Mouse (Mus musculus) kidney, adult 2 months (tissue): ENCODE measurements around the gene Zbtb42. TPM values are rescaled to one million over a fixed set of nuclear protein-coding genes. Genes with fewer than 3 reads are reported as not detected.

ENCODE experiments used
- DNase-seq: peaks from one replicate; pipeline ENCODE4 v3.0.0; 2021
- H3K27ac ChIP-seq: fragments of 200-500 bp; 2 replicates; pipeline ENCODE4 v1.5.1; 2012; ENCODE audit warnings: low read depth, low read length, control low read depth, inconsistent platforms; ENCODE audit not compliant: insufficient read depth
- H3K27me3 ChIP-seq: fragments of 200-500 bp; replicated peaks from 2 replicates; pipeline ENCODE4 v1.6.1; 2012; ENCODE audit warnings: mild to moderate bottlenecking, moderate library complexity, low read length, inconsistent platforms; ENCODE audit not compliant: control insufficient read depth, insufficient read depth
- H3K36me3 ChIP-seq: fragments of 200-500 bp; 2 replicates; pipeline ENCODE4 v1.6.1; 2012; ENCODE audit warnings: mild to moderate bottlenecking, moderate library complexity, low read length, inconsistent platforms; ENCODE audit not compliant: control insufficient read depth, insufficient read depth
- H3K4me1 ChIP-seq: fragments of 200-500 bp; 2 replicates; pipeline ENCODE4 v1.6.1; 2011; ENCODE audit warnings: low read length; ENCODE audit not compliant: control insufficient read depth, insufficient read depth
- H3K4me3 ChIP-seq: fragments of 200-500 bp; 2 replicates; pipeline ENCODE4 v1.5.1; 2011; ENCODE audit warnings: mild to moderate bottlenecking, low read depth, low read length, control low read depth; ENCODE audit not compliant: insufficient read depth
- CTCF ChIP-seq: fragments of 200-500 bp; conservative IDR thresholded peaks from 2 replicates; pipeline ENCODE4 v1.5.1; 2011; ENCODE audit warnings: low read depth, mild to moderate bottlenecking, control low read depth, low read length, moderate library complexity, mixed read lengths; ENCODE audit not compliant: insufficient read depth, insufficient read length
- POLR2A ChIP-seq: fragments of 200-500 bp; IDR thresholded peaks from one replicate; pipeline ENCODE4 v1.6.1; 2011; ENCODE audit warnings: low read depth, low read length, control low read depth
- WGBS: fragments of 180-500 bp; shearing (Covaris S2); methylation state at CpG from one replicate; pipeline ENCODE4 v1.1.7; 2018; 5-methylcytosine and 5-hydroxymethylcytosine counted together
- polyA plus RNA-seq: library from polyadenylated mRNA; depleted of rRNA; stranded (reverse); fragments of >200 nt; gene quantifications from 2 replicates; pipeline ENCODE4 v1.2.3, GENCODE M21; 2012

Zbtb42 gene
- polyA plus RNA-seq, 1 experiment, result 10.7 TPM

- H3K36me3 ChIP-seq, result no peaks in the 10 kb centered on the region
- 11% methylated on average over 32 of the region's 32 CpGs for WGBS
- no peaks in the 10 kb centered on the region for H3K4me1 ChIP-seq
- no peak overlapping the region for H3K4me3 ChIP-seq
- no peak overlapping the region for H3K27ac ChIP-seq
- TF ChIP-seq CTCF (peak; percentile 98), POLR2A (no peak)
- peak; percentile 88 for DNase-seq
- H3K27me3 ChIP-seq, result no peaks in the 10 kb centered on the region
Measured at GRCm38 (mm10) chr12:112706704-112707572, 28.3 kb downstream of the Zbtb42 start.

DNA sequence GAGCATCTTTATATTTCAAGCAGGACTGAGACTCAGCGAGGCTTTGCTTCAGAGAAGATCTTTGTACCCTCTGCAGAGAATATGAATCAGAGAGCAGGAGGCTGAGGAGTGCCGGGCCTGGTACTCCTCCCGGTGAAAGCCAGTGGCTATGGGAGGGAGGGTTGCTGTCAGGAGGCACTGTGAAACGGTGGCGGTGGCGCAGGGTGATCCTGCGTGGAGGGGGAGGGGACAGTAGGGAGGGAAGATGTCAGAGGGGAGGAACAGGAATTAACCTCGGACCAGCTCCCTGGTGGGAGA lies 28.9 kb downstream of the Zbtb42 start:
- no peak overlapping the region for H3K27ac ChIP-seq
- DNase-seq, result no peak
- H3K27me3 ChIP-seq, result no peaks in the 10 kb centered on the region
- no peaks in the 10 kb centered on the region for H3K4me1 ChIP-seq
- H3K4me3 ChIP-seq, result no peak overlapping the region
- WGBS, result 16% methylated on average over 8 of the region's 8 CpGs
- H3K36me3 ChIP-seq, result no peaks in the 10 kb centered on the region
- no peak for TF ChIP-seq CTCF
- no peak for TF ChIP-seq POLR2A

GRCm38 (mm10) chr12:112713984-112714383 lies 35.4 kb downstream of the Zbtb42 start:
- peak; percentile 62 for DNase-seq
- TF ChIP-seq CTCF, result no peak
- no peak for TF ChIP-seq POLR2A
- 43% methylated on average over 3 of the region's 3 CpGs for WGBS
- Histone ChIP-seq H3K27me3 (no peaks in the 10 kb centered on the region), H3K4me1 (peaks cover 9% of the 10 kb centered on the region; the same call in 1 of the 2 replicates), H3K36me3 (no peaks in the 10 kb centered on the region), H3K27ac (no peak overlapping the region), H3K4me3 (no peak overlapping the region)

GRCm38 (mm10) chr12:112717140-112717539 lies 38.5 kb downstream of the Zbtb42 start:
- TF ChIP-seq POLR2A (no peak), CTCF (peak; percentile 75)
- Histone ChIP-seq H3K4me1 (peaks cover 19% of the 10 kb centered on the region; the same call in 1 of the 2 replicates), H3K4me3 (no peak overlapping the region), H3K36me3 (no peaks in the 10 kb centered on the region), H3K27ac (no peak overlapping the region), H3K27me3 (no peaks in the 10 kb centered on the region)
- WGBS, result 32% methylated on average over 7 of the region's 7 CpGs
- peak; percentile 69 for DNase-seq

DNA sequence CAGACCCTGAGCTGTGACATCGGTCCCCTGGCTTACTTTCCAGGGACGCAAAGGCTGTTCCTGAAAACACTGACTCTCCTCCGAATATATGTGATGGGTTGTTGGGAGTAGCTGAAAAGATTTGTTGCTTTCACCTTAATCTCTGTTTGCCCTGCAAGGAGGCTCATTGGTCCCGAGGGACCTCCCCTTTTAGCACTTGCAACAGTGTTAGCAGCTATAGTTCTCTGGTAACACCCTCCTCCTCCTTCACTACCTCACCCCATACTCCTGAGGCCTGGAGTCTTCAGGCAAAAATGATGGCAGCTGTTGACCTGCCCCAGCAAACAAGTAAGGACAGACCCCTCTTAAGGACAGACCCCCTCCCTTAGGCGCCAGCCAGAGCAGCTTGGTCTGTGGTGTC lies 40.4 kb downstream of the Zbtb42 start:
- WGBS, result 58% methylated on average over 5 of the region's 5 CpGs
- Histone ChIP-seq H3K27ac (no peak overlapping the region; the same call in 1 of the 2 replicates), H3K4me1 (peaks cover 25% of the 10 kb centered on the region; the same call in 1 of the 2 replicates), H3K27me3 (no peaks in the 10 kb centered on the region), H3K36me3 (no peaks in the 10 kb centered on the region), H3K4me3 (no peak overlapping the region)
- TF ChIP-seq POLR2A (no peak), CTCF (no peak)
- DNase-seq, result no peak

DNA sequence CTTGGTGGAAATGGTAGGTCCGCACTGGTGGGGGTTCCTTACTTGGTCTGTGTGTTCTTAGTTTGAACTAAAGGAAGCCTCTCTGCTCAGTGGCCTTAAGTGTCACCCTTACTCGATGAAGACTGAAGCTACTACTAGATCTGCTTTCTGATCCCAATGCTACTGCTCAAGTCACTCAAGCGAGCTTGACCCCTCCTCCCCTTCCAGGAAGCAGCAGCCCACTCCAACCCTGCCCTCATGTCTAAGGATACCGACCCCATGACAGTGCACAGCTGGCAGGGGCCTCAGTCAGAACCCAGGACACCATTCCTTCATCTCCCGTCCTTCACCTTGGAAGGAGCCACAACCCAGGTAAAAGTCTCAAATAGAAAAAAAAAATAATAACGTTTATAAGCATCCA lies 41.6 kb downstream of the Zbtb42 start, which contains the start of gene Cep170b:
TSS of gene Cep170b (plus strand) at position 240 of the 400 bp plus-strand sequence.
- H3K4me1 ChIP-seq, result peaks cover 25% of the 10 kb centered on the region; the same call in 1 of the 2 replicates
- peak within 1 kb of the TSS; percentile 97 for H3K27ac ChIP-seq
- 24% methylated on average over 6 of the region's 6 CpGs for WGBS
- H3K36me3 ChIP-seq, result no peaks in the 10 kb centered on the region
- H3K4me3 ChIP-seq, result peak within 1 kb of the TSS; percentile 71
- no peak for TF ChIP-seq CTCF
- TF ChIP-seq POLR2A, result no peak
- H3K27me3 ChIP-seq, result no peaks in the 10 kb centered on the region
- peak; percentile 55 for DNase-seq

GRCm38 (mm10) chr12:112720890-112721423 lies 42.3 kb downstream of the Zbtb42 start:
- no peaks in the 10 kb centered on the region for H3K36me3 ChIP-seq
- peak overlapping the region; percentile 71 for H3K4me3 ChIP-seq
- peaks cover 25% of the 10 kb centered on the region; the same call in 1 of the 2 replicates for H3K4me1 ChIP-seq
- TF ChIP-seq POLR2A (no peak), CTCF (no peak)
- peak; percentile 71 for DNase-seq
- no peaks in the 10 kb centered on the region for H3K27me3 ChIP-seq
- WGBS, result 29% methylated on average over 12 of the region's 12 CpGs
- H3K27ac ChIP-seq, result peak overlapping the region; percentile 97
